Mouse (Mus musculus) thymus, postnatal 25 days (tissue): ENCODE measurements around the gene Rnf168.
"Not testable (repeated sequence)": the region's sequence is repeated elsewhere in the genome, so short reads cannot be mapped to it uniquely, and the experiment has no call there.

Source experiments
- DNase-seq: peaks from one replicate; pipeline ENCODE4 v3.0.0; 2022

Rnf168 gene

GRCm38 (mm10) chr16:32277308-32278256, at the start of gene Rnf168:
Gene Rnf168, plus strand, starts transcription at chr16:32277459.
- peak; percentile 87 for DNase-seq

- not testable (repeated sequence) for DNase-seq
These were observed 45.2 kb upstream of the Rnf168 start for GRCm38 (mm10) chr16:32232050-32232449.

GRCm38 (mm10) chr16:32237930-32238680, 39.2 kb upstream of the Rnf168 start:
- DNase-seq = no peak

GRCm38 (mm10) chr16:32239428-32240312, 37.6 kb upstream of the Rnf168 start:
- DNase-seq = no peak

GRCm38 (mm10) chr16:32243901-32244300, 33.4 kb upstream of the Rnf168 start:
- no peak for DNase-seq

GRCm38 (mm10) chr16:32246351-32246791, 30.9 kb upstream of the Rnf168 start:
- peak; percentile 57 for DNase-seq

- DNase-seq = peak; percentile 96
These were observed 30.3 kb upstream of the Rnf168 start, which contains the start of the genes Fbxo45 and Wdr53 for GRCm38 (mm10) chr16:32246952-32247370. Gene Fbxo45, minus strand, starts transcription at chr16:32247158. Gene Wdr53, plus strand, starts transcription at chr16:32247227.

GRCm38 (mm10) chr16:32264225-32264624, 13.0 kb upstream of the Rnf168 start:
- peak; percentile 29 for DNase-seq

GRCm38 (mm10) chr16:32271291-32271690, 6.0 kb upstream of the Rnf168 start, which contains the start of gene Smco1:
Gene Smco1, plus strand, starts transcription at chr16:32271468.
- DNase-seq = no peak

GRCm38 (mm10) chr16:32273338-32273737, 3.9 kb upstream of the Rnf168 start:
- DNase-seq = peak; percentile 29

- no peak for DNase-seq
These were observed 2.2 kb upstream of the Rnf168 start for GRCm38 (mm10) chr16:32275041-32275440.

- no peak for DNase-seq
These were observed 1.4 kb upstream of the Rnf168 start for GRCm38 (mm10) chr16:32275830-32276229.

GRCm38 (mm10) chr16:32278396-32278795, 1.1 kb downstream of the Rnf168 start:
- no peak for DNase-seq

- no peak for DNase-seq
These were observed 3.0 kb downstream of the Rnf168 start for GRCm38 (mm10) chr16:32280211-32280610.

GRCm38 (mm10) chr16:32282608-32283007, 5.3 kb downstream of the Rnf168 start:
- no peak for DNase-seq

- DNase-seq = no peak
These were observed 14.6 kb downstream of the Rnf168 start for GRCm38 (mm10) chr16:32291821-32292220.

GRCm38 (mm10) chr16:32299617-32300016, 22.4 kb downstream of the Rnf168 start:
- DNase-seq = not testable (repeated sequence)

GRCm38 (mm10) chr16:32303046-32303445, 25.8 kb downstream of the Rnf168 start:
- no peak for DNase-seq

GRCm38 (mm10) chr16:32303886-32304285, 26.6 kb downstream of the Rnf168 start:
- DNase-seq = no peak

GRCm38 (mm10) chr16:32311970-32312369, 34.7 kb downstream of the Rnf168 start:
- DNase-seq = no peak

GRCm38 (mm10) chr16:32312386-32312785, 35.1 kb downstream of the Rnf168 start:
- no peak for DNase-seq

- no peak for DNase-seq
These were observed 35.6 kb downstream of the Rnf168 start for GRCm38 (mm10) chr16:32312859-32313258.
